Mouse (Mus musculus) monocyte, adult 2 months (primary cell): ENCODE data around the gene Atl3.

Experiments
- DNase-seq, 2 experiments: peaks; one replicate each; pipeline ENCODE4 v3.0.0; 2022; ENCODE audit warnings: low spot score in 2 of 2, low read depth in 1 of 2

The Atl3 gene

GRCm38 (mm10) chr19:7557844-7558243 lies 64.0 kb downstream of the Atl3 start:
- DNase-seq = no peak

GRCm38 (mm10) chr19:7558675-7559074 lies 64.8 kb downstream of the Atl3 start:
- DNase-seq = no peak

GRCm38 (mm10) chr19:7559986-7560385 lies 66.1 kb downstream of the Atl3 start:
- no peak for DNase-seq

GRCm38 (mm10) chr19:7561456-7561855 lies 67.6 kb downstream of the Atl3 start:
- no peak for DNase-seq

GRCm38 (mm10) chr19:7562601-7563129 lies 68.8 kb downstream of the Atl3 start:
- DNase-seq = no peak

- DNase-seq = no peak
Measured at GRCm38 (mm10) chr19:7563676-7564075, 69.8 kb downstream of the Atl3 start.

GRCm38 (mm10) chr19:7564457-7564856 lies 70.6 kb downstream of the Atl3 start:
- no peak for DNase-seq

- no peak for DNase-seq
Measured at GRCm38 (mm10) chr19:7566826-7567225, 73.0 kb downstream of the Atl3 start.

GRCm38 (mm10) chr19:7568364-7568763 lies 74.5 kb downstream of the Atl3 start:
- DNase-seq = no peak

GRCm38 (mm10) chr19:7569650-7570049 lies 75.8 kb downstream of the Atl3 start:
- DNase-seq = no peak

- no peak for DNase-seq
Measured at GRCm38 (mm10) chr19:7576180-7576579, 82.3 kb downstream of the Atl3 start.

GRCm38 (mm10) chr19:7577710-7578109 lies 83.9 kb downstream of the Atl3 start:
- DNase-seq = no peak

- no peak for DNase-seq
Measured at GRCm38 (mm10) chr19:7581042-7581441, 87.2 kb downstream of the Atl3 start.

- no peak for DNase-seq
Measured at GRCm38 (mm10) chr19:7583101-7583500, 89.3 kb downstream of the Atl3 start.

GRCm38 (mm10) chr19:7583599-7583998 lies 89.8 kb downstream of the Atl3 start:
- no peak for DNase-seq

GRCm38 (mm10) chr19:7585279-7585678 lies 91.4 kb downstream of the Atl3 start:
- no peak for DNase-seq

- no peak for DNase-seq
Measured at GRCm38 (mm10) chr19:7585764-7586163, 91.9 kb downstream of the Atl3 start.
